Mouse (Mus musculus): ENCODE data around the gene Ttc26.
"Not testable (repeated sequence)": the region's sequence is repeated elsewhere in the genome, so short reads cannot be mapped to it uniquely, and the experiment has no call there.

Gene Ttc26

GRCm38 (mm10) chr6:38456425-38456824 lies 75.2 kb downstream of the Ttc26 start:
- DNase-seq (ENCODE audit: low spot score in 2 of 2) = not testable (repeated sequence)

- no peak for DNase-seq (ENCODE audit: low spot score in 2 of 2)
These were observed 76.8 kb downstream of the Ttc26 start for GRCm38 (mm10) chr6:38458075-38458474.

- no peak for DNase-seq (ENCODE audit: low spot score in 2 of 2)
These were observed 88.3 kb downstream of the Ttc26 start for GRCm38 (mm10) chr6:38469591-38469990.

Measured in right cerebral cortex, postnatal 10 days (tissue).